Comparison of ENCODE assay signal across 10 mouse cellular contexts in genomic region chr7:72362690-72363089, GRCm38 (mm10). TPM values are rescaled to one million over a fixed set of nuclear protein-coding genes. Genes with fewer than 3 reads are reported as not detected.
DNase-seq lines count a peak whose midpoint lies in the region; ATAC-seq and TF ChIP-seq lines count a peak whose summit lies in the region.
"Had no signal": no experiment of that assay in that cellular context is flagged by ENCODE, and none has a peak within 500 bp of the region (broad histone marks: within the 10 kb centered on the region; RNA-seq: fewer than 3 reads in every experiment).

No protein-coding gene starts in this region.

- no peak for TF ChIP-seq EP300 in MEL (IDR thresholded peaks at IDR 0.05; ENCODE audit: low read depth in 1 of 2, low read length in 2 of 2)

- no peak overlapping the region for H3K4me3 ChIP-seq in MEL (ENCODE audit: control insufficient read depth in 1 of 2, insufficient read depth in 1 of 2, low read depth in 2 of 2, low read length in 2 of 2)

- H3K36me3 ChIP-seq in MEL (ENCODE audit: control insufficient read depth in 1 of 2, insufficient read depth in 2 of 2, low read length in 2 of 2): no peaks in the 10 kb centered on the region
- H3K36me3 ChIP-seq: G1E had no signal

- TF ChIP-seq RAD21 in MEL (IDR thresholded peaks at IDR 0.05; ENCODE audit: low read depth, low read length): peak; percentile 23

- no peaks in the 10 kb centered on the region for H3K9me3 ChIP-seq in MEL (replicated peaks; ENCODE audit: insufficient read depth, low read length)

- H3K27ac ChIP-seq in MEL (ENCODE audit: control insufficient read depth, low read depth, low read length): no peak overlapping the region
- H3K27ac ChIP-seq: macrophage had no signal

- H3K79me2 ChIP-seq in MEL (ENCODE audit: control insufficient read depth, insufficient read depth, low read length, poor library complexity): no peaks in the 10 kb centered on the region

- no peak for TF ChIP-seq POLR2A in MEL (IDR thresholded peaks at IDR 0.05; ENCODE audit: control insufficient read depth in 1 of 2, insufficient read depth in 1 of 2, low read depth in 1 of 2, low read length in 2 of 2, poor library complexity in 1 of 2)

- peak; percentile 13 to 59 for DNase-seq in cerebellum, adult 18-20 months
- DNase-seq in cerebellum, adult 11-12 months: no peak
- peak; percentile 11 for DNase-seq in MEL (ENCODE audit: low read depth, low spot score)
- peak; percentile 4 for DNase-seq in cerebellum, adult 9-11 months
- DNase-seq in gastrocnemius, postnatal 25 days: peak; percentile 5
- peak; percentile 42 to 58 for DNase-seq in layer of hippocampus, postnatal 14 days (ENCODE audit: low spot score in 2 of 2)
- peak; percentile 49 to 75 for DNase-seq in spleen, postnatal 10 days (ENCODE audit: low spot score in 2 of 2)

- H3K27me3 ChIP-seq in MEL (ENCODE audit: control insufficient read depth in 1 of 2, insufficient read depth in 2 of 2, low read length in 2 of 2): no peaks in the 10 kb centered on the region

- ATAC-seq in megakaryocyte progenitor cell, adult 5-6 weeks (replicated peaks; ENCODE audit: poor library complexity): peak; percentile 95

- TF ChIP-seq CTCF in MEL (IDR thresholded peaks at IDR 0.05 in 2 of 3, conservative IDR thresholded peaks at IDR 0.05 in 1 of 3; ENCODE audit: control insufficient read depth in 1 of 3, insufficient read depth in 1 of 3, low read depth in 2 of 3, low read length in 3 of 3, poor library complexity in 1 of 3, severe bottlenecking in 1 of 3): peak; percentile 37 to 71 (median 41)

- H3K4me1 ChIP-seq in MEL (ENCODE audit: control insufficient read depth in 1 of 2, insufficient read depth in 2 of 2, low read length in 2 of 2): no peaks in the 10 kb centered on the region

- no peak overlapping the region for H3K9ac ChIP-seq in MEL (ENCODE audit: control insufficient read depth, low read depth, low read length, poor library complexity, severe bottlenecking)

TF ChIP-seq in MEL, 35 proteins besides CTCF, POLR2A, EP300 and RAD21:
- TF ChIP-seq ELF1 (IDR thresholded peaks at IDR 0.05; ENCODE audit: low read depth, low read length) (no peak), E2F4 (IDR thresholded peaks at IDR 0.05; ENCODE audit: borderline replicate concordance, low read depth, low read length) (no peak), BHLHE40 (IDR thresholded peaks at IDR 0.05; ENCODE audit: borderline replicate concordance, low read depth, low read length) (no peak), SMC3 (IDR thresholded peaks at IDR 0.05; ENCODE audit: low read depth, low read length) (peak; percentile 15; the same call in 1 of the 2 replicates), JUND (IDR thresholded peaks at IDR 0.05; ENCODE audit: low read depth, low read length) (no peak)

RNA-seq across cellular contexts. Expression of gene Mctp2, which starts 56.3 kb away (rescaled TPM):
- total RNA-seq in MEL (2012; rRNA removed): not detected in 2 replicates
- polyA plus RNA-seq in MEL (2012; ENCODE audit: insufficient read depth in 1 of 2, insufficient read length in 2 of 2, low read depth in 1 of 2, low replicate concordance in 2 of 2, missing spikeins in 1 of 2): not detected
- under 1 TPM; 0.11 to 0.26 TPM for total RNA-seq in gastrocnemius, postnatal 25 days (2021)
- 1 to 10 TPM; 1.3 to 1.8 TPM for total RNA-seq in layer of hippocampus, postnatal 14 days (2021)
- 1.7 and 2.2 TPM in 2 replicates for total RNA-seq in megakaryocyte progenitor cell, adult 5-6 weeks (2015)
- total RNA-seq in megakaryocyte progenitor cell, adult 5-6 weeks (2017): 0.87 and 1.8 TPM in 2 replicates
- polyA plus RNA-seq: G1E had no signal
